Mouse (Mus musculus): ENCODE results near the gene Ezh2.
A peak's percentile ranks its signal among the peaks of the same experiment; 100 is the strongest.
"Not testable (repeated sequence)": the region's sequence is repeated elsewhere in the genome, so short reads cannot be mapped to it uniquely, and the experiment has no call there.

Gene Ezh2

GRCm38 (mm10) chr6:47594926-47595623 is at the start of gene Ezh2:
Gene Ezh2 (minus strand): TSS chr6:47595341.
- DNase-seq (ENCODE audit: low spot score in 2 of 2): peak; percentile 94 to 97

- no peak for DNase-seq (ENCODE audit: low spot score in 2 of 2)
Measured at GRCm38 (mm10) chr6:47636527-47637076, 41.5 kb upstream of the Ezh2 start.

GRCm38 (mm10) chr6:47635995-47636526 is 40.9 kb upstream of the Ezh2 start:
- no peak for DNase-seq (ENCODE audit: low spot score in 2 of 2)

- no peak for DNase-seq (ENCODE audit: low spot score in 2 of 2)
Measured at GRCm38 (mm10) chr6:47635207-47635994, 40.3 kb upstream of the Ezh2 start.

- no peak for DNase-seq (ENCODE audit: low spot score in 2 of 2)
Measured at GRCm38 (mm10) chr6:47633467-47633866, 38.3 kb upstream of the Ezh2 start.

- DNase-seq (ENCODE audit: low spot score in 2 of 2): not testable (repeated sequence)
Measured at GRCm38 (mm10) chr6:47630061-47630460, 34.9 kb upstream of the Ezh2 start.

GRCm38 (mm10) chr6:47627978-47628377 is 32.8 kb upstream of the Ezh2 start:
- DNase-seq (ENCODE audit: low spot score in 2 of 2): no peak

- DNase-seq (ENCODE audit: low spot score in 2 of 2): not testable (repeated sequence)
Measured at GRCm38 (mm10) chr6:47626976-47627375, 31.8 kb upstream of the Ezh2 start.

- DNase-seq (ENCODE audit: low spot score in 2 of 2): no peak
Measured at GRCm38 (mm10) chr6:47621039-47621438, 25.9 kb upstream of the Ezh2 start.

GRCm38 (mm10) chr6:47608306-47608705 is 13.2 kb upstream of the Ezh2 start:
- not testable (repeated sequence) for DNase-seq (ENCODE audit: low spot score in 2 of 2)

GRCm38 (mm10) chr6:47601931-47602330 is 6.8 kb upstream of the Ezh2 start:
- DNase-seq (ENCODE audit: low spot score in 2 of 2): no peak

GRCm38 (mm10) chr6:47595696-47596095 is 555 bp upstream of the Ezh2 start:
- DNase-seq (ENCODE audit: low spot score in 2 of 2): no peak

- DNase-seq (ENCODE audit: low spot score in 2 of 2): peak; percentile 68 to 71
Measured at GRCm38 (mm10) chr6:47594141-47594835, 853 bp downstream of the Ezh2 start.

GRCm38 (mm10) chr6:47593590-47593989 is 1.6 kb downstream of the Ezh2 start:
- no peak for DNase-seq (ENCODE audit: low spot score in 2 of 2)

- DNase-seq (ENCODE audit: low spot score in 2 of 2): not testable (repeated sequence)
Measured at GRCm38 (mm10) chr6:47587332-47587731, 7.8 kb downstream of the Ezh2 start.

GRCm38 (mm10) chr6:47572887-47573286 is 22.3 kb downstream of the Ezh2 start:
- no peak for DNase-seq (ENCODE audit: low spot score in 2 of 2)

GRCm38 (mm10) chr6:47565326-47566035 is 29.7 kb downstream of the Ezh2 start:
- DNase-seq (ENCODE audit: low spot score in 2 of 2): no peak

- DNase-seq (ENCODE audit: low spot score in 2 of 2): no peak
Measured at GRCm38 (mm10) chr6:47561426-47561825, 33.7 kb downstream of the Ezh2 start.

- no peak for DNase-seq (ENCODE audit: low spot score in 2 of 2)
Measured at GRCm38 (mm10) chr6:47560846-47561245, 34.3 kb downstream of the Ezh2 start.

- no peak for DNase-seq (ENCODE audit: low spot score in 2 of 2)
Measured at GRCm38 (mm10) chr6:47560407-47560806, 34.7 kb downstream of the Ezh2 start.

- no peak for DNase-seq (ENCODE audit: low spot score in 2 of 2)
Measured at GRCm38 (mm10) chr6:47559287-47559686, 35.9 kb downstream of the Ezh2 start.
